Mouse (Mus musculus) liver, embryonic 14.5 days (tissue): ENCODE measurements around the gene Gpr1. TPM values are rescaled to one million over a fixed set of nuclear protein-coding genes. Genes with fewer than 3 reads are reported as not detected.
"Not testable (repeated sequence)": the region's sequence is repeated elsewhere in the genome, so short reads cannot be mapped to it uniquely, and the experiment has no call there.

Source experiments
- ATAC-seq: fragments of 200-750 bp; cut with Nextera tagmentation; 2 replicates; pipeline ENCODE4 v1.8.0; 2017; ENCODE audit warnings: moderate number of reproducible peaks, mild to moderate bottlenecking, moderate library complexity; ENCODE audit not compliant: insufficient read depth
- DNase-seq, 3 experiments: peaks; one replicate each; pipeline ENCODE4 v3.0.0-alpha.2; 2012 to 2013; ENCODE audit warnings: low read depth in 3 of 3, low spot score in 3 of 3
- H3K27ac ChIP-seq: fragments of 300-500 bp; sonication (generic); 2 replicates; pipeline ENCODE4 v1.5.1; 2014; ENCODE audit warnings: moderate library complexity, mild to moderate bottlenecking, control low read depth, inconsistent platforms
- H3K27me3 ChIP-seq: fragments of 300-500 bp; sonication (generic); 2 replicates; pipeline ENCODE4 v1.6.1; 2014; ENCODE audit warnings: mild to moderate bottlenecking, low read length, moderate library complexity; ENCODE audit not compliant: control insufficient read depth, insufficient read depth
- H3K36me3 ChIP-seq: fragments of 300-500 bp; sonication (generic); replicated peaks from 2 replicates; pipeline ENCODE4 v1.6.1; 2014; ENCODE audit warnings: low read depth; ENCODE audit not compliant: control insufficient read depth, insufficient read depth
- H3K4me1 ChIP-seq, 2 experiments: fragments of 200-500 bp in 1 of 2; fragments of 300-500 bp in 1 of 2; sonication (generic) in 1 of 2; replicated peaks; 2 replicates each; pipeline ENCODE4 v1.6.1; 2012 to 2014; ENCODE audit warnings: antibody characterized with exemption in 1 of 2, inconsistent platforms in 1 of 2, low read length in 1 of 2; ENCODE audit not compliant: control insufficient read depth in 2 of 2, insufficient read depth in 2 of 2
- H3K4me2 ChIP-seq: fragments of 300-500 bp; sonication (generic); 2 replicates; pipeline ENCODE4 v1.6.1; 2014; ENCODE audit warnings: low read depth, mild to moderate bottlenecking, control low read depth, moderate library complexity
- H3K4me3 ChIP-seq, 2 experiments: fragments of 200-500 bp in 1 of 2; fragments of 300-500 bp in 1 of 2; sonication (generic) in 1 of 2; 2 replicates each; pipeline ENCODE4 v1.5.1; 2012 to 2014; ENCODE audit warnings: low read depth in 2 of 2, low read length in 2 of 2, mild to moderate bottlenecking in 2 of 2, control low read depth in 1 of 2, inconsistent platforms in 1 of 2, moderate library complexity in 1 of 2; ENCODE audit not compliant: insufficient read depth in 1 of 2
- H3K9ac ChIP-seq: fragments of 300-500 bp; sonication (generic); replicated peaks from 2 replicates; pipeline ENCODE4 v1.6.1; 2014; ENCODE audit warnings: mild to moderate bottlenecking, control low read depth, moderate library complexity
- H3K9me3 ChIP-seq: fragments of 300-500 bp; sonication (generic); 2 replicates; pipeline ENCODE4 v1.6.1; 2016; ENCODE audit warnings: low read length, mixed read lengths; ENCODE audit not compliant: control insufficient read depth
- CTCF ChIP-seq: IDR thresholded peaks from 2 replicates; pipeline ENCODE4 v1.5.1; 2016; ENCODE audit warnings: antibody characterized with exemption, low read depth, control low read depth
- EP300 ChIP-seq: IDR thresholded peaks from 2 replicates; pipeline ENCODE4 v1.6.1; 2016; ENCODE audit warnings: antibody characterized with exemption, low read depth
- WGBS: fragments of 180-500 bp; shearing (Covaris S2); extraction: QIAGEN DNeasy Blood & Tissue Kit; methylation state at CpG from one replicate; pipeline ENCODE4 v1.1.7; 2014; ENCODE audit not compliant: insufficient replicate concordance; 5-methylcytosine and 5-hydroxymethylcytosine counted together
- polyA plus RNA-seq, 2 experiments: library from polyadenylated mRNA; depleted of rRNA in 1 of 2; stranded (reverse) in 1 of 2; unstranded in 1 of 2; fragments of >200 nt; fragmentation: Nextera tagmentation in 1 of 2; extraction: Ambion mirVana in 1 of 2; gene quantifications; 2 replicates each; pipeline versions ENCODE4 v1.2.1 to v1.2.3; 2012 to 2014

Gene Gpr1
- polyA plus RNA-seq, 2 experiments = not detected

GRCm38 (mm10) chr1:63181019-63181418 is 33.3 kb downstream of the Gpr1 start:
- Histone ChIP-seq H3K4me1 (peaks cover 0 to 9% of the 10 kb centered on the region in 2 experiments; a peak in 3 of 4 replicates), H3K4me3 (no peak overlapping the region), H3K36me3 (peaks cover 26% of the 10 kb centered on the region), H3K9me3 (no peaks in the 10 kb centered on the region), H3K4me2 (no peak overlapping the region), H3K27me3 (no peaks in the 10 kb centered on the region), H3K27ac (no peak overlapping the region), H3K9ac (no peak overlapping the region)
- TF ChIP-seq CTCF (peak; percentile 96), EP300 (no peak)
- 3% methylated on average over 3 of the region's 3 CpGs for WGBS
- ATAC-seq = peak; percentile 55
- peak; percentile 86 to 91 (median 87) for DNase-seq

DNA sequence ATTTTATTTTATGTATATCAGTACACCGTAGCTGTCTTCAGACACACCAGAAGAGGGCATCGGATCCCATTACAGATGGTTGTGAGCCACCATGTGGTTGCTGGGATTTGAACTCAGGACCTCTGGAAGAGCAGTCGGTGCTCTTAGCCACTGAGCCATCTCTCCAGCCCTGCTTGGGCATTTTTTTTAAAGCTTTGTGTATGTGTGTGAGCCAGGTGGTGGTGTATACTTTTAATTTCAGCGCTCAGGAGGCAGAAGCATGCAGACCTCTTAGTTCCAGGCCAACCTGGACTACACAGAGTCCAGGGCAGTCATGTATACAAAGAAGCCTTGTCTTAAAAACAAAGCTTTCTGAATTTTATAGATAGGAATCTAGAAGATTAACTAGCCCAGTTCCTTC is 33.8 kb downstream of the Gpr1 start:
- not testable (repeated sequence) for H3K9me3 ChIP-seq, DNase-seq, ATAC-seq, H3K4me3 ChIP-seq, H3K27ac ChIP-seq, H3K4me2 ChIP-seq, H3K9ac ChIP-seq, H3K27me3 ChIP-seq
- peaks cover 2 to 11% of the 10 kb centered on the region in 2 experiments for H3K4me1 ChIP-seq
- H3K36me3 ChIP-seq = peaks cover 26% of the 10 kb centered on the region
- WGBS = 57% methylated on average over 4 of the region's 4 CpGs

GRCm38 (mm10) chr1:63180122-63180521 is 34.2 kb downstream of the Gpr1 start:
- no peak for TF ChIP-seq CTCF
- no peak for TF ChIP-seq EP300
- no peak overlapping the region for H3K4me3 ChIP-seq
- ATAC-seq (no peak), DNase-seq (no peak)
- no peak overlapping the region for H3K9ac ChIP-seq
- peaks cover 26% of the 10 kb centered on the region for H3K36me3 ChIP-seq
- no peak overlapping the region for H3K27ac ChIP-seq
- H3K9me3 ChIP-seq = no peaks in the 10 kb centered on the region
- 85% methylated on average over 4 of the region's 4 CpGs for WGBS
- no peak overlapping the region for H3K4me2 ChIP-seq
- peaks cover 6 to 15% of the 10 kb centered on the region in 2 experiments for H3K4me1 ChIP-seq
- no peaks in the 10 kb centered on the region for H3K27me3 ChIP-seq

DNA sequence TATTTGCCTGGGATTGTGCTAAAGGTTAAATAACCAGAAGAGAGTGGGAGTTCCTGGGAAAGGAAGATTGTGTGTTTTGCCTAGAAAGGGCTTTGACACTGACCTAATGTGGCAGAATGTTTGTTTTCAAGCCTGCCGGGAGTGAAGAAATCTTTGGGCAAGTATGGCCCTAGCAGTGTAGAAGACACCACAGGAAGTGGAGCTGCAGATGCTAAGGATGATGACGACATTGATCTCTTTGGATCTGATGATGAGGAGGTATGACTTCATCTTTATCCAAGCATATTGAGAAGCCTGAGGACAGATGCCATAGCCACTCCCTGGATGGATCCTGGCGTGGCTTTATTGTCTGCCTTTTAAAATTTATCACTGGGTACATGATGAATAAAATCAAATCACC is 36.0 kb downstream of the Gpr1 start:
- H3K4me3 ChIP-seq = peak overlapping the region; percentile 96 to 98
- TF ChIP-seq EP300 = no peak
- no peak for TF ChIP-seq CTCF

DNA sequence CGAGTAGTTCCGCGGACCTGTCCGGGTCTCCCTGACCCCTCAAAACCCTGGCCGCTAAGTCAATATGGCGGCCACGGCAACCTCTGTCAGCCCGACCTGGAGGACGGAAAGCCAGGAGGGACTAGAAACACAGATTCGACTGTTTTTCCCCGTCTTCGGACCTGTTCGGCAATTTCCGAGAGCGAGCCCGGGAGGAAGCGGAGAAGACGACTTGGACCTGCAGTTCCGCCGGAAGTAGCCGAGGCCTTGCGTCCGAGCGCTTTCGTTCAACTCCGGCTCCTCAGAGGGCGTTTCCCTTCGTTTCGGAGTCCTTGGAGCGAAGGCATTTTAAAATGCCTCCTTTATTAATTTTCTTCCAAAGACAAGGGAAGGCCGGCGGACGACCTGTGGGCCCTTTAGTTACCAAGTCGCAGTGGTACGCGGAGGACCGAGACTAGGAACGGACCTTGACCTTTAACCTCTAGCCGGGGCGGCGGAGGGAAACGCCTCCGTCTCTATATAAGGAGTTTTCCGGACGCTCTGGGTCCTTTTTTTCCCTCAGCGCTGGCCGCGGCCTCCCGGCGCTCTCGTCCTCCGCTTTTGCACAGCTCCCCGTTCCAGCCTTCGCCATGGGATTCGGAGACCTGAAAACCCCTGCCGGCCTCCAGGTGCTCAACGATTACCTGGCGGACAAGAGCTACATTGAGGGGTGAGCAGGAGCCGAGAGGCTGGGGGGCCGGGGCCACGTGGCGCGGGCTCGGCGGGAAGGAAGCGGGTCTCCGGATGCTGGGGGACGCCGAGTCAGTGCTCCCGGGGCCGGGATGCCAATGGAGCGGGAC is 37.5 kb downstream of the Gpr1 start, which contains the start of the genes Eef1b2 and Ndufs1:
Gene Eef1b2, plus strand, starts transcription at position 222 of the 818 bp plus-strand sequence.
Gene Ndufs1, minus strand, starts transcription at position 230 of the 818 bp plus-strand sequence.
- Histone ChIP-seq H3K27ac (peak within 1 kb of the TSS; percentile 80), H3K4me1 (peaks cover 10 to 22% of the 10 kb centered on the region in 2 experiments), H3K4me2 (peak within 1 kb of the TSS; percentile 84), H3K9me3 (no peaks in the 10 kb centered on the region), H3K4me3 (peak within 1 kb of the TSS; percentile 96 to 98), H3K9ac (peak within 1 kb of the TSS; percentile 98), H3K36me3 (peaks cover 28% of the 10 kb centered on the region), H3K27me3 (no peaks in the 10 kb centered on the region)
- ATAC-seq (peak; percentile 86), DNase-seq (peak; percentile 93 to 94 (median 93))
- WGBS = under 1% methylated on average over 72 of the region's 72 CpGs
- TF ChIP-seq EP300 (peak; percentile 49; the same call in 1 of the 2 replicates), CTCF (no peak)

More for the DNA sequence above, 36.0 kb downstream of the Gpr1 start:
- Histone ChIP-seq H3K9ac (peak overlapping the region; percentile 98), H3K36me3 (peaks cover 26% of the 10 kb centered on the region), H3K27me3 (no peaks in the 10 kb centered on the region), H3K9me3 (no peaks in the 10 kb centered on the region), H3K27ac (no peak overlapping the region), H3K4me2 (peak overlapping the region; percentile 84), H3K4me1 (peaks cover 10 to 22% of the 10 kb centered on the region in 2 experiments)
- no peak for DNase-seq
- no peak for ATAC-seq
- WGBS = 38% methylated on average over 3 of the region's 3 CpGs
